ENCODE assay signal across 10 mouse cellular contexts in genomic region chr8:52571166-52571832, GRCm38 (mm10).
DNase-seq lines count a peak whose midpoint lies in the region; ATAC-seq and TF ChIP-seq lines count a peak whose summit lies in the region.
"Had no signal": no experiment of that assay in that cellular context is flagged by ENCODE, and none has a peak within 500 bp of the region (broad histone marks: within the 10 kb centered on the region; RNA-seq: fewer than 3 reads in every experiment).

No protein-coding gene starts in this region.

- ATAC-seq in lung, postnatal 0 days, result no peak
- no peak for ATAC-seq in megakaryocyte, adult 5-6 weeks (ENCODE audit: poor library complexity, severe bottlenecking)
- ATAC-seq: midbrain, embryonic 15.5 days had no signal

- no peak for TF ChIP-seq POLR2A in brain, embryonic 14.5 days (IDR thresholded peaks at IDR 0.05; ENCODE audit: borderline replicate concordance, extremely low read depth, insufficient read depth, insufficient read length, poor library complexity, severe bottlenecking)
- TF ChIP-seq POLR2A in cerebellum, adult 2 months (IDR thresholded peaks at IDR 0.05; ENCODE audit: borderline replicate concordance, insufficient read depth, low read length), result no peak

- H3K27me3 ChIP-seq in cerebellum, adult 2 months (ENCODE audit: control insufficient read depth, insufficient read depth, low read length), result no peaks in the 10 kb centered on the region
- H3K27me3 ChIP-seq in lung, postnatal 0 days (replicated peaks; ENCODE audit: insufficient read depth, low read length), result no peaks in the 10 kb centered on the region
- H3K27me3 ChIP-seq: midbrain, embryonic 15.5 days had no signal

- H3K4me1 ChIP-seq in cerebellum, adult 2 months (ENCODE audit: control insufficient read depth, insufficient read depth, low read length), result peaks cover 4% of the 10 kb centered on the region; the same call in 1 of the 2 replicates
- no peaks in the 10 kb centered on the region for H3K4me1 ChIP-seq in lung, postnatal 0 days (ENCODE audit: insufficient read depth, low read depth, low read length)
- H3K4me1 ChIP-seq: midbrain, embryonic 15.5 days had no signal

- H3K36me3 ChIP-seq in lung, postnatal 0 days (ENCODE audit: insufficient read depth, low read length), result no peaks in the 10 kb centered on the region
- H3K36me3 ChIP-seq: midbrain, embryonic 15.5 days had no signal

- peak; percentile 83 for DNase-seq in brain, embryonic 14.5 days (ENCODE audit: low read depth)
- peak; percentile 94 to 97 for DNase-seq in cerebellum, adult 2 months
- DNase-seq in layer of hippocampus, adult 18-20 months (ENCODE audit: low spot score in 2 of 2), result peak; percentile 76 to 91
- peak; percentile 47 to 83 for DNase-seq in left cerebral cortex, postnatal 25 days (ENCODE audit: low spot score in 2 of 2)
- no peak for DNase-seq in lung, postnatal 0 days (ENCODE audit: low spot score)
- DNase-seq in spleen, adult 18-20 months, result no peak
- DNase-seq: gastrocnemius, postnatal 14 days had no signal

- H3K9me3 ChIP-seq in lung, postnatal 0 days (ENCODE audit: low read length), result no peaks in the 10 kb centered on the region
- H3K9me3 ChIP-seq: midbrain, embryonic 15.5 days had no signal

- WGBS in cerebellum, adult 2 months, result 8% methylated on average over 6 of the region's 6 CpGs
- 62% methylated on average over 6 of the region's 6 CpGs for WGBS in lung, postnatal 0 days

- no peak overlapping the region for H3K4me3 ChIP-seq in cerebellum, adult 2 months (replicated peaks; ENCODE audit: insufficient read depth, low read depth, low read length)
- no peak overlapping the region for H3K4me3 ChIP-seq in lung, postnatal 0 days (ENCODE audit: low read depth, low read length)
- H3K4me3 ChIP-seq: midbrain, embryonic 15.5 days had no signal

- no peak for TF ChIP-seq CTCF in brain, embryonic 14.5 days (IDR thresholded peaks at IDR 0.05; ENCODE audit: borderline replicate concordance, extremely low read depth, insufficient read depth, insufficient read length)
- no peak for TF ChIP-seq CTCF in cerebellum, adult 2 months (IDR thresholded peaks at IDR 0.05; ENCODE audit: borderline replicate concordance, insufficient read depth, low read depth, low read length)
- TF ChIP-seq CTCF in lung, postnatal 0 days (IDR thresholded peaks at IDR 0.05), result no peak

- no peak for TF ChIP-seq EP300 in lung, postnatal 0 days (IDR thresholded peaks at IDR 0.05)

- no peak overlapping the region for H3K9ac ChIP-seq in lung, postnatal 0 days (replicated peaks; ENCODE audit: low read depth)
- H3K9ac ChIP-seq: liver, embryonic 14.5 days; midbrain, embryonic 15.5 days had no signal

- H3K4me2 ChIP-seq in lung, postnatal 0 days (replicated peaks; ENCODE audit: low read depth, low read length), result no peak overlapping the region
- H3K4me2 ChIP-seq: midbrain, embryonic 15.5 days had no signal

- H3K27ac ChIP-seq in cerebellum, adult 2 months (ENCODE audit: insufficient read depth, low read length), result peak overlapping the region; percentile 77; the same call in 1 of the 2 replicates
- H3K27ac ChIP-seq in lung, postnatal 0 days (ENCODE audit: low read length), result no peak overlapping the region
- H3K27ac ChIP-seq: liver, embryonic 14.5 days; midbrain, embryonic 15.5 days had no signal

- intact Hi-C loops in left cerebral cortex, postnatal 25 days (cut with DNase I), result loop anchor here (5.0 kb wide), 1 partner anchor 69 kb away; no protein-coding TSS in a partner anchor

Comparison
In these comparisons a context has a peak if more than half of its experiments do, and no peak if none do; other contexts are left out.
1. DNase-seq: peak in brain, embryonic 14.5 days (single experiment), cerebellum, adult 2 months (2 of 2), layer of hippocampus, adult 18-20 months (2 of 2) and left cerebral cortex, postnatal 25 days (2 of 2); none in lung, postnatal 0 days (single experiment) and spleen, adult 18-20 months (0 of 2).